Mouse (Mus musculus): ENCODE results near the gene Cox6b2.

Cox6b2 gene

DNA sequence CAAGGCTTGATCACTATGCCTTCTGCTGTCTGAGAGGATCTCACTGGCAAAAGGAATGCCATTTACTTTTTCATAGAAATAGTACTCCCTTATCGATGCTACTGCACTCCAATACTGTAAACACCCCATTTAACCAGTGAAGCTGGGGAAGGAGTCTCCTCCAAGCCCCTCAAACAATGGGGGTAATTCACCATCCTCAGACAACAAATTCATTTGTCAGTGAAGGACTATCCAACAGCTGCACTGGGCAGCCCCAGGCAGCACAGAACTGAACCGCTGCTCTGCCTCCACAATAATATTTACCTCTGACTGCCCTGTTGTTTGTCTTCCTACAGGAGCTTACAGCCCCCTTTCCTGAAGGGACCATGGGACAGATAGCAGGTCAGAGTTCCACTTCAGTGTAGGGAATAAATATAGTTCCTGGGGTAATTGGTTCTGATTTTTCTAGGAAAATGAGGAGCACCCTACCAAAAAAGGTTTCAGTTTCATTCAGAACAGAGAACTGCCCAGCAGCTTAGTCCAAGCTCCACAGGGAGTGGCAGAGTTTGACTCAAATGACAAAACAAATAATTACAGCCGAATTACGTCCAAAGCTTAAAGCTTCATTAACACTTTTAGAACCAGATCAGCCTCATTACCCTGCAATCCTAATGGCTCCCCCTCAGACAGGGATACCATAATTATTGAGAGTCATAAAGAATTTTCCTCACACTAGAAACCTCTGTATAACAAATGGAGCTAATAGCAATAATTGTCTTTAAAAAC lies 12.2 kb upstream of the Cox6b2 start:
- no peak for DNase-seq (ENCODE audit: low spot score)

DNA sequence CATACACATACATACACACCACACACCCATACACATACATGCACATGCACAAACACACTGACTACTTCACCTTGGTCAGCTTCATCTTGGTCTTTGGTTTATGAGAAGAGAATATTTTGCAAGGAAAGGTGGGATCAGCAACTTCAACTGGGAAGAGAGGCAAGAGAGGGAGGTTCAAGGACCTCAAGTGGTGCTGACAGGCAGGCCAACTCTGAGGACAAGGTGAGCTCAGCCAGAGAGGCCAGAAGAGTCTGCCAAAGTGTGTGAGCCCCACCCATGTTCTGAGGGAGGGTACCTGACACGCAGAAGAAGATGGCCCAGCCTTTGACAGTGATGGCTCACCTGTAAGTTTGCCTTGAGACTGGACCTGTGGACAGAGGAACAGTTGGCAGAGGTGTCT lies 6.8 kb upstream of the Cox6b2 start:
- no peak for DNase-seq (ENCODE audit: low spot score)

DNA sequence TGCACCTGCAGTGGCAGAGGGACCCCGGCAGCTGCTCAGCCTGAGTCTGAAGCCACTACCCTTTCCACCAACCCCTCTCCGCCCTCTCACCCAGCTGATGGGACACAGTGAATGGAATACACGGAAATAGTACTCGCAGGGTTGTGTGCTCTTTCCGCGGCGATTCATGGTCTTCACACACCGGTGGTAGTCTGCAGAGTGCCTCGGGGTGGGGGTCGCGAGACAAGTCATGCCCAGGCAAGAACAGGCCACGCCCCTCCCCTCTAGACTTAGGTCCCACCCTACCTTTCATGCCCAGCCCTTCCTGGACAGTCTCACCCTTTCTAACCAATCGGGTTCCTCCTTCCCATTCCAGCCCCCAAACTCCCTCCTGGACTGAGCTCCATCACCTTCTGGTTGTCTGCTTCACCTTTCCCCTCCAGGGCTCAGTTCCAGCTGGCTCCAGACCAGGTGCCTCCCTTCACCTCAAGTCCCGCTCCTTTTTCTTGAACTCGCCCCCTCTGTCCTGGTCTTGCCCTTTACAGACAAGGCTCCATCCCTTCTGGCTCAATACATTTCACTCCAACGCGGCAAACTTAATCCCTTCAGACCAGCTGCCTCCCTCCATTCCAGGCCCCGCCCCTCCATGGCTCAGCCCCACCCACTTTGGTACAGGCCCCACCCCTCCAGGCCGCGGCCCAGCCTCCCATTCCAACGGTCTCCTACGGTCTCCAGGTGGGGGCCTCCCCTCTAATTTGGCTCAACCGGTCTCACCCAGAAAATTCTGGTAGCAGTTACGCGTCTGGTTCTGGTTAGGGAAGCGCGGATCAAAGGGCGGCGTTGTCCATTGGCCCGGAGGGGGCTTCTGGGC lies 698 bp downstream of the Cox6b2 start:
- DNase-seq (ENCODE audit: low spot score): peak; percentile 25

DNA sequence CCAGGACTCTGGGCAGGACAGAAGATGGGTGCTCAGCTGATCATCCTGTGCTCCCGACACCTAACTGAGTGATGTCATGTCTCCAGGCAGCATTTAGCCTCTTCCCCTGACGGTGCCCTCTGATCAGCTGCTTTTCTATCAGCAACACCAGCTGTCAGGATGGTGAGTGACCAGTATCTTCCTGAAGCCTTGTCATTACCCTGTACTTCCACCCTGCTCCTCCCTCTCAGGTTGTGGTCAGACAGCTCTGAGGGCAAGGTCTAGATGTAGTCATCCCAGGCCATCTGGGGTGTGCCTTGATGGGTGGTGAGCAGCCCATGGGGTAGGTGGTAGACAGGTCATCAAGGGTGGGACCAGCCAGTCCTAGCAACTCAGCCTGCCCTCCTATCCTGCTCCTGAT lies 3.7 kb downstream of the Cox6b2 start:
- no peak for DNase-seq (ENCODE audit: low spot score)

DNA sequence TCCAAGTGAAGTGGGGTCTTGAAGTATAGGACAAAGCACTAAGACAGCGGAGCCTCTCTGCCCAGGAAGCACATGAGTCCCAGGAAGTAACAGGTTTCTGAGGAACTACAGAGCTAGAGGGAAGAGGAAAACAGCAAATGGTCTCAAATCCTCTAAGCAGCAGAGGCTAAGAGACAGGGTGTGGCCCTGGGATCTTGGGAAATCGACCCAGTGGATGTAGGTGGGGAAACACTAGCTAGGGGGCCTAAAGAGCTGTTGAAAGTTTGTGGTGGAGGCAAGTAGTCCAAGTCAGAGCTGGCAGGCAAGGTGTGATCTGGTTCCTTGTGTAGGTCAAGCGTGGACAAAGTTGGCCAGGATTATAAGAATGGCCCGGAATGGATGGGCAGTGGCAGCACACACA lies 4.6 kb downstream of the Cox6b2 start:
- no peak for DNase-seq (ENCODE audit: low spot score)

DNA sequence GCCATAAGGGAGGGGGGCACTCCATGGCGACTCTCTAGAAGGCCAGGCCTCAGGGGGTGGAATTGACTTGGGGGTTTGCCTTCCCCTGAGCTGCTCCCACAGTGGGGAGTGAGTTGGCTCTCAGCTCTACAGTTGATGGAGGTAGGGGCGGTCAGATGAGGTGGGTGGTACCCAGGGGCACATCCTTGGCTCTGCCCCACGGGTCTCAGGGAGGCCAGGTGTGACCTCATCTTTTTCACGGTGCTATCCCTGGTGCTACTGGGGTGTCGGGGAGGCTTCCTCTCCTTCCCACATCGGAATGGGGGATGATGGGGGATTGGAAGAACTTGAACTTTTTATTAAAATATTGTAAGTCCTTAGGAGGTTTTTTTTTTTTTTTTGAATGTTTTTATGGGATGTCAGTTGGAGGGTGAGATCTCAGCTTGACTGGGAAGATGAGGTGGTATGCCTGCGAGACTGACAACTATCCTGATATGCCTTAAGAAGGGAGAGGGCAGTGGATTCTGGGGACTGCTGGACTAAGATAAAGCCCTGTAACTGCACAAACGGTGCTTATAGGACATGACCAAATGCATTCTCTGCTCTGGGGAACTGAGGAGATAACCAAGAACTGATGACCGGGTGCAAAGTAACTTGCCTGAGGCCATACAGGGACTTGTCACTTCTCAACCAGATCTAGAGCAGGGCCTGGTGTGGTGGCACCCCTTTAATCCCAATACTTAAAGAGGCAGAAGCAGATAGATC lies 5.6 kb downstream of the Cox6b2 start:
- no peak for DNase-seq (ENCODE audit: low spot score)

DNA sequence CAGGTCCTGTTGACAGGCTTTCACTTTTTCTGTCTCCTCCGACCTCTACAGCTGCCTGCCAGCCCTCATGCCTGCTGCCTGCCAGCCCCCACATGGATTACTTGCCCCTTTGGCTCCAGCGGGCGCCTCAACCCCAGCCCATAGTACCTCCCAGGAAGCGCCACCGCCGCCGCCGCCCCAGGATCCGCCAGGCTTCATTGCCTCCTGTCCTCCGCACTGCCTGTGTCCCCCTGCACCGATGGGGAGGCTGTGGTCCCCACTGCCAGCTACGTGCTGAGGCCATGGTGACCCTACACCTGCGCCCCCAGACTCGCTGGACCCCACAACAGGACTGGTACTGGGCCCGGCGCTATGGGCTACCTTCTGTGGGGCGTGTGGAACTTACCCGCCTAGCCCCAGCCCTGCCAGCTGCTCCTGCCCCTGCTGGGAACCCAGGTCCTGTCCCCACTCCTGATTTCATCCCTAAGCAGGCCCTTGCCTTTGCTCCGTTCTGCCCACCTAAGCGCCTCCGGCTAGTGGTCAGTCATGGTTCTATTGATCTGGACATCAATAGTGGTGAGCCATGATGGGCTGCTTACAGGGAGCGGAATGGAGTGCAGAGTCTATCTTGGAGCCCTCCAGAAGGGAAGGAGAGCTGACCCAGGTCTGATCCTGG lies 6.4 kb downstream of the Cox6b2 start:
- DNase-seq (ENCODE audit: low spot score): no peak

DNA sequence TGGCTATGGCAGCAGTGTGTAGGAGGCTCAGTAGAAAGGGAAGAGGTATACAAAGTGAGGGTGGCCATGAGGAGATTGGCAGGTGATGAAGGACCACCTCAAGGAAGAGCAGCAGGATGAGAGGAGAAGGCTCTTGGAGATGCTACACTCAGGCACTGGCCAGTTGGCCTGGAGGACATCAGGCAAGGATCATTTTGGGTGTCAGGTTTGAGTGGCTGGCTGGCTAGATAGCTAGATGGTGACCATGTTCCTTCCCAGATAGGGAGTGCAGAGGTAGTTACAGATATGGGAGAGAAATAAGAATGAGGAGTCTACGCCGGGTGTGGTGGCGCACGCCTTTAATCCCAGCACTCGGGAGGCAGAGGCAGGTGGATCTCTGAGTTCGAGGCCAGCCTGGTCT lies 8.0 kb downstream of the Cox6b2 start:
- DNase-seq (ENCODE audit: low spot score): no peak

DNA sequence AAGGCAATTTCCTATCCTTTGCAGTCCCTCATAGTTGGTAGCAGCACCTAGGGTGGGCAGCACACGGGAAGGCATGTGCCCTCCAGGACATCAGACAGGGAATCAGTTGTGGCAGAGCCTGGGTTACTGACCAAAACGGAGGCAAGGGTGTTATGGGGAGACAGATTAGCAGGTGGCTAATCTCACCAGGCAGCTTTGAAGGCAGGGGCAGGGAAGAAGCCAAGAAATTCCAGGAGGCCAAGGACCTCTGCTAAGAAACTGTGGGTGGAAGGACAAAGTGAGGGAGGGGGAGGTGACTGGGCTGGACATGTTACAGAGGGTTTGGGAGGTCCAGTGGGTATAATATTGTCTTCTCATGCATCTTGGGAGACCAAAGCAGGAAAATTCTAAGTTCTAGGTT lies 9.5 kb downstream of the Cox6b2 start:
- DNase-seq (ENCODE audit: low spot score): no peak

DNA sequence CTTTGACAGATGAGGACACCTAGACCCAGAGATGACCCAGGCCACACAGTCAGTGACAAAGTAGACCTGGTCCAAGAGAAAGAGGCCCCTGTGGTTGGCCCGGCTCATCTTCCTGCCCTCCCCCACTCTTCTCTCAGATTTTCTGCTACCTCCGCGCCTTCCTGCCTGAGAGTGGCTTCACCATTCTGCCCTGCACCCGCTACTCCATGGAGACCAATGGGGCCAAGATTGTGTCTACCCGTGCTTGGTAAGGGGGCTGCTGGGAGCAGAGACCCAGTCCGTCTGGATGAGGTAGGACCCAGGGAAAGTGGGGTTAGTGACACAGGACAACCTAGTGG lies 10.4 kb downstream of the Cox6b2 start:
- no peak for DNase-seq (ENCODE audit: low spot score)

DNA sequence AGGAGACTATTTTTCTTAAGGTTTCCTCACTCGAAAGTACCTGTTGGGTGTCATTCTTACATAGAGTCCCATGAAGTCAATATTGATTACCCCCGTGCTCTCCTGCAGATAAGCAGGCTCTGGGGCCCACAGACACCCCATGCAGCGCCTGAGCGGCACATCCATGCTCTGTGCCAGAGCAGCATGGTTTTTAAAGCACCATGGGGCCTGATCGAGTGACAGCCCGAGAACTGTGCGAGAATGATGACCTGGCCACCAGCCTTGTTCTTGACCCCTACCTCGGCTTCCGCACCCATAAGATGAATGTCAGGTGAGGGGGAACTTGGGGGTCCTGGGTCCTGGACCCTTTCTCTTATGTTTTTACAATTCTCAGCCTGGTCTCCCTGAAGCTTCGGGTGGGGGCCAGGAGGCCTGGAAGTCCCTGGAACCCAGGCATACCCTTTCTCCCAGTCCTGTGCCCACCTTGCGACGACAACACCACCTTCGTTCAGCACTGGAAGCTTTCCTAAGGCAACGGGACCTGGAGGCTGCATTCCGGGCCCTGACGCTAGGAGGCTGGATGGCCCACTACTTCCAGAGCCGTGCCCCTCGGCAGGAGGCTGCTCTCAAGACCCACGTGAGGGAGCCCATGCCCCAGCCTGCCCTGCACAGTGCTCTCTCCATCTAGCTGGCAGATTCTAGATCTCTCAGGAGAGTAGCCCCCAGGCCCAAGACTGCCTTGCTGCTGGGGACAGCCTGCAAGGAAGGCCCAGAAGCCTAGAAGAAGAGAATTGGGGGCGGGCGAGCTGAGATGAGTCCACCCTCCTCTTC lies 11.0 kb downstream of the Cox6b2 start:
- no peak for DNase-seq (ENCODE audit: low spot score)

DNA sequence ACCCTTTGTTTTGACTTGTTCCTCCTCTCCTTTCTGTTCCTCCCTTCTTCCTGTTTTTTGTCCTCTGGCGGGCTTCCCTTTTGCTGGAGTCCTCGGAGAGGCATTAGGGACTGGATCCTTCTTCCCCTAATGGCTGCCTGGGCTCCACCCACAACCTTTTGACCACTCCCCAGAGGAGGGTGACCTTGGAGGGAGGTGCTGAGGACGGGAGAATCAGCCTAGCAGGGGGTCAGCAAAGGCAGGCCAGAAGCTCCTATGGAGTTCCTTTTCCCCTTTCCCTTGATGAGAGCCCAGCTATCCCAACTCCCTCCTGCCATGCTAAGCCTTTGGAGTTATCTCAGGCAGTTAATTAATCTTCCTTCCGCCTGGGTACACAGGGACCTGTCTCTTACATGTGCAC lies 11.7 kb downstream of the Cox6b2 start:
- no peak for DNase-seq (ENCODE audit: low spot score)

DNA sequence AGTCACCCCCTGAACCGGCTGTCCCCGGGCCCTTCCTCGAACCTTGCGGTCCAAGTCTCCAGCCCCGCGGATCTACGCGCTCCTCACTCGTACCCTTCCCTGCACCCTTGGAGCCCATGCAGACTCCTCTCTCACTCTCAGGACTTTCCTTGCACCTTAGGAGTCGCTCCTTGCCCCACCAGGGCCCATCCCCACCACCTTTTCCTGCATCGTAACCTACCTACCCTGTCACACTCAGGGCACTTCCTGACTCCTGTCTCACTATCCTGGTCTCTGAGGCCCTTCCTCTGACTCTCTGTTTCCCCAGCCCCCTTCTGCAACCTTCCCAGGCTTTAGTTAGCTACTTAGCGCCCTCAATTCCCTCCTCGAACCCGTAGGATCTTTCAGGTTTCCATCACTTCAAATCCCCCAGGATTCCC lies 12.6 kb downstream of the Cox6b2 start:
- DNase-seq (ENCODE audit: low spot score): peak; percentile 39

DNA sequence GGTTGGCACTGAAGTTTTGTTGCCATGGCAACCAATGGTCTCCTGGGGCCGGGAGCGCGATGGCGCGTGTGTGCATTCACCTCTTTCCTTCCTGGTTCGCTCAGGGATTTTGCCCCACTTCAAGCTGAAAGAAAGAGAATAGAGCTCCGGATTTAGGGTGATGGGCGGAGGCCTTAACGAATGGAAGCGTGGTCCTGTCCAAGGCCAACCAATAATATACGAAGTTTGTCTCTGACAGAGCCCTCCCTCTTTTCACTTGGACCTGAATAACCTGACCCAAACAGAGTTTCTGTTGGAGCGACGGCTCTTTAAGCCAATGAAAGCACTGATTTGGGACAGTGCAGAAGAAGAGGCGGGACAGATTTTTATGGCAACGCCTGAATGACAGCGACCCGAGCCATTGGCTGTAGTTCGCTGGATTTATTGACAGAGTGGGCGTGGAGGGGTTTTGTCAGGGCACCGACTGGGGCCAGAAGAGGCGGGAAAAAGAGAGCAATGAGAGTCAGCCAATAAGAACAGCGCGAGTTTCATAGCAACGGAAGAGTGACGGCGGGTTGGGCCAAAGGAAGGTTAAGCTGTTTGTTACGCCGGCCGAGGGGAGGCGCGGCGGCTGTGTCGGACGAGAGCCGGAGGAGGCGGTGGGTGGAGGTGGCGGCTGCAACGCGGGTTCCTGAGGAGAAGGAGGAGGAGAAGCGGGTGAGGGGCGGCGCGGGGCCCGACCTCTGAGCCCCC lies 13.2 kb downstream of the Cox6b2 start, which contains the start of gene Kmt5c:
Gene Kmt5c (plus strand): TSS at position 572 of the 732 bp plus-strand sequence.
- DNase-seq (ENCODE audit: low spot score): peak; percentile 83

DNA sequence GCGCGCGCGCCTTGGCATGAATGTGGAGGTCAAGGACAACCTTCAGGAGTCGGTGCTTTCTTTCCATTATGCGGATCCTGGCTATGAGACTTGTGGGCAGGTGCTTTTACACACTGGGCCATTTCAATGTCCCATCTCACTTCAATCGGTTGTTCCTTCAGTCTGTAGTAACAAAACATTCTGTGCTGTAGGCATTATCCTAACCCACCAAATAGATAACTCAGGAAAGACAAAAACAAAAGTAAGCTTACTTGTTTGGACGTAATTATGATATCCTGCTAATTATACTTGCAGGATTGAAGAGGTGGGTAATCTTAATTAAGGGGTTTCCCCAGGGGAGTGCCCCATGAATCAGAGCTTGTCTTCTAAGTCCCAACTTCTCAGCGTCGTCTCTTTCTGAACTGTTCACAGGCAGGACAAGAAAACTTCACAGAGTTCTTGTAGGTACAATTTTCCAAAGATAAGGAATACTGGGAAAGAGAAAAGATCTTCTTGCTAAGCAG lies 13.8 kb downstream of the Cox6b2 start:
- DNase-seq (ENCODE audit: low spot score): no peak

DNA sequence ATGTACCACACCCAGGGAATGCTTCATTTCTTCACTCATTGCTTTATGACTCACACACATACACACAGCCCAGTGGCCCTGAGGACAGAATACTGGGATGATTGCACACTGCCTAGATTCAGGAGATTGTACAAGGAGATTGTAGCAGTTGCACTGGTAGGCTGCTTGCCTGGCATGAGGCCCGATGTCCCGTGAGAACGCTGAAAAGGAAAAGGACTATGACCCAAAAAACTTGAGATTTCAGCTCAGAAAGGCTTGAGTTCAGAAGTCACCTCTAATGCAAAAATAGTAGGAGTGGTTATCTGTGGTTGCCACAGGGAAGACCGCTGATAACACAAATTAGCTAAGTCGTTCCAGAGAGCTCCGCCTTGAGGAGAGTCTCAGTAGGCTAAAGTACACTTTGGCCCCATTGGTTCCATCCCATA lies 19.9 kb downstream of the Cox6b2 start:
- DNase-seq (ENCODE audit: low spot score): no peak

DNA sequence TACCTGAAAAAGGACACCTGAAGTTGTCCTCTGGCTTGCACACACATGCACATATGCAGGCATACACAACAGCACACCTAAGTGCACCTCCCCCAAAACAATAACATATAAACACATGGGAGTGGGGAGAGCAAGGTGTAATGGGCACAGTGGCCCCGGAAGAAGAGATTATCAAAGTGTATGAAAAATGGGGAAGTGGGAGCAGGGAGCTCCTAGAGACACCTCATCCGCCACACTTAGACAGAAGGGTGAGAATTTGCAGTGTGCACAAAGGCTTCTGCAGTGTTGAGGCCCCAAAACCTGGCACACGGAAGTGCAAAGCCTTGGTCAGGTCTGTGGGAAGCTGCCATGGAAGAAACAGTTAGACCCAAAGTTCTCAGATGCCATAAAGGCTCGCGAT lies 21.8 kb downstream of the Cox6b2 start:
- DNase-seq (ENCODE audit: low spot score): no peak

DNA sequence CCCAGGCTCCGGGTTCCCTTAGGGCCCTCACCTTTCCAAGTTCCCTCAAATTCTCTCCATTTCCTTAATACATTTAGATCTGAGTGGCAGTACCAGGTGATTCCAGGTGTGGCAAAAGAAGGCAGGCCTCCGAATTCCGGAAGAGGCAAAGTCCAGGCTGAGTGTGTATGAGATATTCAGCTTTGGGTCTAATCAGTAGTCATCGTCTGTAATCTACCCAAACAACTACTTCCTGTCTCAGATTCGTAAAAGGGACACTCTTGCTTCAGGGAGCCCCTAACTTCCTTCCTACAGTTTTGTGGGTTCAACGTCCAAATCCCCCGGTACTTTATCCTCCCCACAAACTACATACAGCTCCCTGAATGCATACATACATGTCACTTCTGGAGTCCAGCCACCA lies 27.7 kb downstream of the Cox6b2 start, which contains the start of gene Tmem150b:
Gene Tmem150b (minus strand): TSS at position 81 of the 400 bp plus-strand sequence.
- DNase-seq (ENCODE audit: low spot score): no peak

DNA sequence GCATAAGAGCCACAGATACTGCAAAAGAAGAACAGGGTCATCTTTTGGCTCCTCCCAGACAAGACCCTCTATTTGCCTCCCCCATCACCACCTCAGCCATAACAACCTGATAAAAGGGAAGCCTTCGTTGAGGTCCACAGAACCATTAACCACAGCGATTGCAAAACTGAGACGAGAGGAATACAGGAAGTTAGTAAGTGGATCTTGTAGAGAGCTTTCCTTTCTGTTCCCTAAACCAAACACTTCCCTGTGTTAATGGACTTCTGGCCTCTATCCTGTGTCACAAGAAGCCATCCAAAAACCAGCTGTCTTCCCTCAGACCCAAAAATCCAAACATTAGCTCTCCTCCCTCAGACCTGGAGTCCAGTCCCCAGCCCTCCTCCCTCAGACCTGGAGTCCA lies 28.5 kb downstream of the Cox6b2 start:
- no peak for DNase-seq (ENCODE audit: low spot score)

DNA sequence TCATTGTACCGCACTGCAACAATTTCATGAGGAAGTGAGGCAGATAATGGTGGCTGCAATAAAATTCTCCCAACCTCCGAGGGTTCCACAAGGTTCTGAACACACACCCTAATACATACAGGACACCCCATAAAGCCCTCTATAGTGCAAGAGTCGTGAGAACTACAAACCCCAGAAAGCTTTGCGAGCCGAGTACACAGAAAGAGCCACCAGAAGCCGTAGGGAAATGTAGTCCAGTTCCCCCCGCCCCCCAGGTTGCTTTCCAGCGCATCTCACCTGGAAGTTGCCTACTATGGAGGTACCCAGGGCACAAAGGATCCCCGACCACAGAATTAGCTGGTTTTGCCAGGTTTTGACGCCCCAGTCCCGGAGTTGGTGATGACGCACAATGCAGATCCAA lies 29.4 kb downstream of the Cox6b2 start:
- DNase-seq (ENCODE audit: low spot score): no peak
